Mouse (Mus musculus): ENCODE results near the gene Chn2.

DNA sequence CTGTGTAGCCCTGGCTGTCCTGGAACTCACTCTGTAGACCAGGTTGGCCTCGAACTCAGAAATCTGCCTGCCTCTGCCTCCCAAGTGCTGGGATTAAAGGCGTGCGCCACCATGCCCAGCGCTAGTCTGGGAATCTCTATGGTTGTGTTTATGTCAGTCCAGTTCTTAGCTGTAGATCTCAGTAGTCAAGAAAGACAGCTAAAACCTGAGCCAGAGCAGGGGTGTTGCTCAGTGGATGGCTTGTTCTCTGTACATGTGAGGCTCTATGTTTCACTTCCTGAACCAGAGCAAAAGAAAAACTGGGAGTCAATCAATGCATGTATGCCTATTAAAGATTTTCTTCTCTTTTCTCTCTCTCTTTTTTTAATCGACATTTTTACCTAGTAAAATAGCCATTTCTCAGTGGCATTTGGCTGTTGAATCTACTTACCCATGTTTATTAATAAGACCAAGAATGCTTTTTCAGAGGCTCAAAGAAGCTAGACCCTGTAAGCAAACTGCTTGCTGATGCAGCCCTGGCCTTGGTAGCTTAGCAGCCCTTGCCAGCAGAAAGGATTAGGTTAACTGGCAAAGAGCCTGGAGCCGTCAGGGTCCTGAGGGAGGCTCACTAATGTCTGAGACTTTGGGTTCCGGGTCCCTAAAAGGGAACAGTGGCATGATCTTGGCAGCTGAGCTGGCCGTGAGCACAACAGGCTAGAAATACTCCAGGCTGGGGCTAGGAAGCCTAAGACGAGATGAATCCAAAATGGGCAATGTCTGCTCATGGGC lies 87.1 kb downstream of the Chn2 start:
- TF ChIP-seq POLR2A (IDR thresholded peaks at IDR 0.05; ENCODE audit: low read depth, low read length), result no peak
- TF ChIP-seq CTCF (conservative IDR thresholded peaks at IDR 0.05 in 1 of 2, IDR thresholded peaks at IDR 0.05 in 1 of 2; ENCODE audit: low read depth in 2 of 2, low read length in 2 of 2), result no peak
- TF ChIP-seq ELF1 (IDR thresholded peaks at IDR 0.05; ENCODE audit: low read depth, low read length), result no peak
- no peak for TF ChIP-seq IRF4 (IDR thresholded peaks at IDR 0.05; ENCODE audit: low read depth, low read length)
